Mouse (Mus musculus) liver, adult 2 months (tissue): ENCODE measurements at regions not wholly inside any gene's neighbourhood (a gene's known extent, or its start where the extent isn't known, plus 50 kb on each side); places are given as distances from the start of the nearest gene placed in this dataset.

Experiments
- DNase-seq: peaks from one replicate; pipeline ENCODE4 v3.0.0-alpha.2; 2011; ENCODE audit warnings: low read depth, low spot score; ENCODE audit errors: extremely low read depth
- H3K27ac ChIP-seq: fragments of 200-500 bp; replicated peaks from 2 replicates; pipeline ENCODE4 v1.5.1; 2012; ENCODE audit warnings: low read depth, mild to moderate bottlenecking, control low read depth, inconsistent platforms, low read length; ENCODE audit not compliant: insufficient read depth
- H3K27me3 ChIP-seq: fragments of 200-500 bp; 2 replicates; pipeline ENCODE4 v1.6.1; 2012; ENCODE audit warnings: mild to moderate bottlenecking, moderate library complexity, low read length, inconsistent platforms; ENCODE audit not compliant: control insufficient read depth, insufficient read depth
- H3K36me3 ChIP-seq: fragments of 200-500 bp; 2 replicates; pipeline ENCODE4 v1.6.1; 2012; ENCODE audit warnings: low read length, inconsistent platforms; ENCODE audit not compliant: control insufficient read depth, insufficient read depth
- H3K4me1 ChIP-seq: fragments of 200-500 bp; 2 replicates; pipeline ENCODE4 v1.6.1; 2011; ENCODE audit warnings: low read length; ENCODE audit not compliant: control insufficient read depth, insufficient read depth
- H3K4me3 ChIP-seq: fragments of 200-500 bp; 2 replicates; pipeline ENCODE4 v1.5.1; 2011; ENCODE audit warnings: low read depth, mild to moderate bottlenecking, control low read depth, low read length, moderate library complexity; ENCODE audit not compliant: insufficient read depth
- H3K79me2 ChIP-seq: fragments of 200-500 bp; 2 replicates; pipeline ENCODE4 v1.6.1; 2012; ENCODE audit warnings: inconsistent platforms, mild to moderate bottlenecking, low read length, moderate library complexity; ENCODE audit not compliant: control insufficient read depth, insufficient read depth
- H3K9ac ChIP-seq: fragments of 200-500 bp; 2 replicates; pipeline ENCODE4 v1.6.1; 2012; ENCODE audit warnings: low read depth, mild to moderate bottlenecking, control low read depth, inconsistent platforms, low read length
- CTCF ChIP-seq: fragments of 200-500 bp; IDR thresholded peaks from 2 replicates; pipeline ENCODE4 v1.5.1; 2011; ENCODE audit warnings: low read depth, low read length, control low read depth
- POLR2A ChIP-seq: fragments of 200-500 bp; IDR thresholded peaks from 2 replicates; pipeline ENCODE4 v1.6.1; 2011; ENCODE audit warnings: low read length, control low read depth; ENCODE audit not compliant: insufficient read depth; ENCODE audit errors: extremely low read depth
- WGBS: fragments of 180-500 bp; shearing (Covaris S2); methylation state at CpG from one replicate; pipeline ENCODE4 v1.1.7; 2018; 5-methylcytosine and 5-hydroxymethylcytosine counted together

DNA sequence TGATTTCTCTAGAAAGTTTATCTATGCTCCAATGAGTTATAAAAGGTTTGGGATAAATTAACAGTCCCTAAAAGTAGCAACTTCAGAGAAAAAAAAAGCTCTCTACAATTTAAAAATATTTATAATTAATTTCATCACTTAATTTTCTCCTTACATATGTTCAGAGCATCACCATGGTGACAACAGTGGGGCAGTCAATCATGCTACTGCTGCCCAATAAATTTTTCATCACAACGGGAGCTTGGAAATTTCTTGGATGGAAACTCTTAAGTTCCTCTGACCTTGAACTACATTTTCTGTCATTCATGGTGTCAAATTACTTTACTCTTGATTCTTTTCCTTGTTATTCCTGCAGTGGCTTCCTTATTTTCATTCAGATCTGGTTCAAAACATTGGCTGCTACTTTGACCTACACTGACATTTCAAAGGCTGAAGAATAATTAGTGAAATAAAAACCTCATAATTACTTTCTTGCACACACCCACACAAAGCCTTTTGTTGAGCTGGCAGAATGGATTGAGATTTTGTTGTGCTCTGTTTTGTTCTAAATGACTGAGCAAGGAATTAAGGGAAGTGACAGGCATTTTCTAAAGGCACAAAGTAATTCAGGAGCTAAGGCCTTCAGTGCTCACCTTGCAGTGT, 540.1 kb upstream of the Stxbp6 start:
- 74% methylated on average over 1 of the region's 1 CpGs for WGBS
- no peak for DNase-seq
- no peak overlapping the region for H3K9ac ChIP-seq
- no peaks in the 10 kb centered on the region for H3K27me3 ChIP-seq
- no peaks in the 10 kb centered on the region for H3K36me3 ChIP-seq
- H3K79me2 ChIP-seq = no peaks in the 10 kb centered on the region
- no peak overlapping the region for H3K4me3 ChIP-seq
- H3K4me1 ChIP-seq = no peaks in the 10 kb centered on the region
- H3K27ac ChIP-seq = no peak overlapping the region
- no peak for TF ChIP-seq CTCF
- TF ChIP-seq POLR2A = no peak

DNA sequence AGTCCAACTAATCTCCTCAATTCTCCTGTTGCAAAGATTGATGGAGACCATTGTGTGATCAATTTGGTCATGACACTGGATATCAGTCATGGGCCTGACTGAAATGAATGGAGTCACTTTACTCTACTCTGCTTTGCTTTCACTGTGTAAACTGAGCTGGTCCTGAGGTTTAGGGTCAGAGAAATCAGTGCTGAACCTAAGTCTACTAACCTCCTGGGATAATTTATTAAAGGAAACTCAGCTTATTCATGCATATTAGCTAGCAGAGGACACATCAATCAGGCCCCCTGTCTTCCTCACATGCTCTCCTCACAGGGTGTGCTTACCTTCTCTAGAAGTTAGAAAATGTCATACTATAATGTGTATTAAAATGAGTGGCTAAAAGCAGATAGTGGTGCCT, 539.6 kb upstream of the Stxbp6 start:
- TF ChIP-seq POLR2A = no peak
- no peak for TF ChIP-seq CTCF

DNA sequence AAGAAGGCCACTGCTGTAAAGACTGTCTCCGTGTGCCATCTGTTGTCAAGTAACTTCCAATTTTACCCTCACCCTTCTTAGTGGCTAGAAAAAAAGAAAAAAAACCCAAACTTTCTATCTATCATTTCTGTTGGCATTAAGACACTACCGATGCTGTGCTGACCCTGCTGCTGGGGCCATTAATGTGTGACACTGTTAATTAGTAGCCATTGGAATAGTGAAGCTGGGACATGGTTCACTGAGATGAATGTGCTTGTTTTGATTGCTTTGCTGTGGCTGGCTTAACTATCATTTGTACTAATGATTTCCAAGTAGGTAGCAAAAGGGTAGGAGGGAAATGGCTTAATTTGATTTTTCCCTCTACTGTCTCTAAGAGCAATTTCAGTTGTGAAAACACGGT, 524.9 kb upstream of the Stxbp6 start:
- Histone ChIP-seq H3K79me2 (no peaks in the 10 kb centered on the region), H3K27me3 (no peaks in the 10 kb centered on the region), H3K36me3 (no peaks in the 10 kb centered on the region), H3K9ac (no peak overlapping the region), H3K4me3 (no peak overlapping the region), H3K4me1 (no peaks in the 10 kb centered on the region), H3K27ac (no peak overlapping the region)
- no peak for DNase-seq
- 79% methylated on average over 3 of the region's 3 CpGs for WGBS
- TF ChIP-seq CTCF (no peak), POLR2A (no peak)

More for the DNA sequence above, 539.6 kb upstream of the Stxbp6 start:
- Histone ChIP-seq H3K9ac (no peak overlapping the region), H3K79me2 (no peaks in the 10 kb centered on the region), H3K36me3 (no peaks in the 10 kb centered on the region), H3K4me3 (no peak overlapping the region), H3K27me3 (no peaks in the 10 kb centered on the region), H3K27ac (no peak overlapping the region), H3K4me1 (no peaks in the 10 kb centered on the region)
- no peak for DNase-seq

DNA sequence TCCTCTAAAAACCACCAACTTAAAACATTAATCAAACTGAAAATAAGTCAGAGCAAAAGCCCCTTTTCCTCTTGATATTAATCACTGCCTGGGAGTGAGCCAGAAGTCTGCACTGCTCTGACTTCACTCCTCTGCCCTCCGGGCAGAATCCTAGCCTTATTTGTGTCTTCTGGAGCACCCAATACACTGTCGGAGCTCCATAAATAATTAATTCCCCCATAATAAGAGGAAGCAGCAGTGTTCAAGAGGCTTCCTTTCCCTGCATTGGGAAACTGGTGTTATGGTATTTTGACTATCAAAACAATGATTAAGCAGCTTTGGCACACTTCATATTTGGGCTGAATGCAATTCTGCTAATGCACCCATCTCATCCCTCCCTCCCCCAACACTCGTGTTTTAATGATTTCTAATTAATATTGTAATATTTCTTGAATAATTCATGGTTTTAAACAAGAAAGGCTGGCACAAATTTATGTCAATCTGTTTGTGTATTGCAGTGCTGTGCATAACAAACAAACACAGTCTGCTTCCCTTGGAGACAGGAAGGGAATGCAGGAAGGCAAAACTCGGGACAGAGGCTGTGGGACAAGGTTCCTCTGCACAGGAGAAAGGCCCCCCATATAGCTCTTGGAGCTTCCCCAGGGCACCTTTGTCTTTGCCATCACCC, 523.5 kb upstream of the Stxbp6 start:
- no peak for DNase-seq
- 62% methylated on average over 4 of the region's 4 CpGs for WGBS
- Histone ChIP-seq H3K27me3 (no peaks in the 10 kb centered on the region), H3K9ac (no peak overlapping the region), H3K27ac (no peak overlapping the region), H3K79me2 (no peaks in the 10 kb centered on the region), H3K4me3 (no peak overlapping the region), H3K4me1 (no peaks in the 10 kb centered on the region), H3K36me3 (no peaks in the 10 kb centered on the region)
- TF ChIP-seq CTCF (no peak), POLR2A (no peak)

DNA sequence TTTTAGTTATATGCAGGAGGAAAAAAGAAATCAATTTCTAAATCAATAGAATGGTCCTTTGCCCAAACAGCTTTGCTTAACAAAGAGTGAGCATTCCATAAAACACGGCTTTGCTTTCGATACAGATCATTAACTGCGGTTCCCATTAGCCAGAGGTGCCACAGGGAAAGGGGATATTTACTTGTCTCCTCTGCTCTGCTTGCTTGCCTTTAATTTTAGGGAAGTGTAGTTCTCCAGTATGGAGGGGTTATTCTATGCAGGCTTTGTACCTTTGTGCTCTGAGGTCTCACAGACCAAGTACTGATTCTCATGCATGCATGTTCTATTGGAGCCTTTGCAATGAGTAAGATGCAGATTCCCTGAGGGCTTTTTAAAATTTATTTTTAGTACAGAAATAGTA, 520.2 kb upstream of the Stxbp6 start:
- Histone ChIP-seq H3K4me1 (no peaks in the 10 kb centered on the region), H3K27ac (no peak overlapping the region), H3K9ac (no peak overlapping the region), H3K27me3 (no peaks in the 10 kb centered on the region), H3K36me3 (no peaks in the 10 kb centered on the region), H3K79me2 (no peaks in the 10 kb centered on the region), H3K4me3 (no peak overlapping the region)
- 84% methylated on average over 3 of the region's 3 CpGs for whole genome bisulfite sequencing
- no peak for DNase-seq
- no peak for TF ChIP-seq POLR2A
- TF ChIP-seq CTCF = no peak

DNA sequence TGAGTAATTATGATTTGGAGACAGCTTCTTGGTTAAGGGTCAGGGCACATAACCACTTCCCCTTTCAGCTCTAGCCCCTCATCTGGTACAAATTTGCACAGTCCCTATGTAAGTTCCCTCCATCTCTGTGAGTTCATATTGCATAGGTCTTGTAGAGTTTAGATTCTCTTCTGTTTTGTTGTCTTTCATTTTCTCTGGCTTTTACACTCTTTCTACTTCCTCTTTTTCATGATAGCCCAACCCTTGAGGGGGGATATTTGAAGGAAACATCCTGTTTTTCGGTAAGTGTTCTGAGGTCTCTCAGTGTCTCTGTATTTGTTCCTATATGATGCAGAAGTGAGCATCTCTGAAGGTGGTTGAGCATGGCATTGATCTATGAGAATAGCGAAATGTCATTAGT, 515.7 kb upstream of the Stxbp6 start:
- Histone ChIP-seq H3K27ac (no peak overlapping the region), H3K27me3 (no peaks in the 10 kb centered on the region), H3K4me1 (no peaks in the 10 kb centered on the region), H3K9ac (no peak overlapping the region), H3K36me3 (no peaks in the 10 kb centered on the region), H3K4me3 (no peak overlapping the region), H3K79me2 (no peaks in the 10 kb centered on the region)
- no peak for DNase-seq
- no peak for TF ChIP-seq CTCF
- TF ChIP-seq POLR2A = no peak
- WGBS = 81% methylated on average over 2 of the region's 2 CpGs
